Mouse (Mus musculus) cerebellum, postnatal 36 days (tissue): ENCODE data around the gene Sgcd.

Experiments
- DNase-seq, 2 experiments: peaks; one replicate each; pipeline ENCODE4 v3.0.0; 2021 to 2022; ENCODE audit warnings: mixed read lengths in 2 of 2

Gene Sgcd

GRCm38 (mm10) chr11:47250301-47250700, 738.5 kb downstream of the Sgcd start:
- no peak for DNase-seq

DNA sequence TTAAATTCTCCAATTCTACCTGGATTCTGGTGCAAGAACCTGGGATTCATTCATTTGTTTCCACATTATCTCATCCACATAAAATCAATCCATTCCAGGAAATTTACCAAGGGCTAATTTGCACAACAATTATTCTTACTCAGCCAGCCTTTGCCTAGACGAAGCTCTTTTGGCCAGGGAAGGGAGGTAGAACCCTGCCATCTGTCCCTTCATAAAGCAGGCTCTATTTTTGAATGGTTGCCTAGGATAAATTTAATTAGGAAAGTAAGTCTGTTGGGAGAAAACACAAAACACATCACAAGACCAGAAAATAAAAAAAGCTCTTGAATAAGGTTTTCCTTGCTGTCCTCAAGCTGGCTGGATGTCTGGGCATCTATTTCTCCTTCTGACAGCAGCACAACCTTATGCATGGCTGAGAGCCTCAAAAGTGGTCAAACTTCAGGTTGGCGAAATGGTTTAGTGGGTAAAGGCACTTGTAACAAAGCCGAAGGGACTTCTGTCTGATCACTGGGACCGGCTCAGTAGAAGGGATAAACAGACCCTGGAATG, 740.4 kb downstream of the Sgcd start:
- DNase-seq, result peak; percentile 3 to 4

DNA sequence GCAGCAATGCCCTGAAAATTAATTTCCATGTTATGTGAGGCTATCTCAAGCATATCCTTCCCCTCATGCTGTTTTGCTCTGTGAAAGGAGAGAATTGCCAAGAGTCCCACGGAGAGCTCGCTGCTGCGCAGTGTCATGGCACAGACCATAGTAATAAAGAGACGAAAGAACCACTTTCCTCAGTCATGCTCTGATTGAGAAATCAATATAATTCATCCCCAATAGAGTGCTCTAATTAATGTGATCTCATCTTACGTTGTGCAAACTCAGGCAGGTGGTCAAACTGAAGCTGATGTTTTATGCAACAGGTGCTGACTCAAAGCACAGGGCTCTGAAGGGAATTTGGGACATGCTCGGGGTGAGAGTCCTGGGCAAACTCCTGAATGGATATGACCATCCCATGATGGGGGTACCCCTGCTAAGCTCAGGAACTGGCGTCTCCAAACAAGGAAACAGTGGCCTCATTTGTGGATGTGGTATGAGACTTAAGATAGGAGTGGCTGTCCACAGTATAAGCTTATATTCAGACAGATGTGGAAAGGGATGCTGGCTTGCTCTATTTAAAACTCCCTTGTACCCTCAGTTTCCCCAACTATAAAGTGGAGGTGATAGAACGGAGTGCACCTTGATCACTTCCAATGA, 740.9 kb downstream of the Sgcd start:
- no peak for DNase-seq

- DNase-seq, result no peak
Observed at GRCm38 (mm10) chr11:47242401-47242800, 746.4 kb downstream of the Sgcd start.

- no peak for DNase-seq
Observed at GRCm38 (mm10) chr11:47228222-47228621, 760.5 kb downstream of the Sgcd start.

DNA sequence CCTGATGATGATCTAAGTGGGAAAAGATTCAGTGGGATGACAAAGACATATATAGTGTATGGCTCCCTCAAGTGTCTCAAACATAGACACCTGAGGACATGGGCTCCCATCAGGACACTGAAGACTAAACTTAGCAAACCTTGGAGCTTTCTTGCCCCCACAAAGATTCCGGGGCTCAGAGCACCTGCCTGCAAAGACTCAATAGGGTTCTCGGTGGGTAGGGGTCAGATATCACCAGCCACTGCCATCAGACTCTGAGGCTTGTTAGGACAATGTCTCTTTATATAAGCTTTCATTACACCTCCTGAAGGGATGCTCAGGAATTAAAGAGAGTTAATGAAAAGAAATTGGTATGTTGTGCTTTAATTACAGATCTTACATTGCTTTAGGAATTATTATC, 764.6 kb downstream of the Sgcd start:
- no peak for DNase-seq

DNA sequence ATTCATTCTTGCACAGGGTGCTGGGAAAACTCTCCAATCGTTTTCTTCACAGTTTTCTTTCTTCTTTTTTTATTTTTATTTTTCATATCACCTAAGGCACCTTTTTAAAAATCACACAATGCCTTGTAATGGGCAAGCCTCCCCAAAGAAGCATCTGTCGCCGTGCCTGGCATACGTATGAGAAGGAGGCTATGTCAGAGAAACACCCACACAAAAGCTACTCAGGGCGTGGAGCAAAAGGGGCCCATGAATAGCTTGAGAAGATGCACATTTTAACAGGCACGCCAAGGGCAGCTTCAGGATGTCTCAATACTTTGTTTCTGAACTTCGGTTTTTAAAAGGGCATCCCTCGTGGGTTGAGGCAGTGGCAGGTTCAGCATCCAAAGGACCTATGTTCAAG, 777.2 kb downstream of the Sgcd start:
- DNase-seq, result no peak

DNA sequence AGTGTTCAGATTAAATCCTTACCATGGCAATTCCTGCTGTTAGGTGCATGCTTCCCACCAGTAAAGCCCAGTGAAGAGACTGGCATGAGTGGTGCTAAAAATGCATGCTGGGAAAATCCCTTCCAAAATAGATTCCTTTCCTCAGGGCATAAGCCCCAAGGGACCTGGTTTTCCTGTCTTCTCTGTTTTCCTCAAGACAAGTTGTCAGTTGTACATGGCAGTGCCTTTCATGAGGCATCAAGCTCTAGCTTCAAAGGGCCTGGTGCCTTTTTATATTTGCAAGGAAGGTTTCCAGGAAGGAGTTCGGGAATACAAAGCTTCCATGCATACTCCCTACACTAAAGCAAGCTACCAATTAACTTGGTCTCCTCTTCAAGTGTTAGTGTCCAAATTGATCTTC, 782.3 kb downstream of the Sgcd start:
- DNase-seq, result no peak

DNA sequence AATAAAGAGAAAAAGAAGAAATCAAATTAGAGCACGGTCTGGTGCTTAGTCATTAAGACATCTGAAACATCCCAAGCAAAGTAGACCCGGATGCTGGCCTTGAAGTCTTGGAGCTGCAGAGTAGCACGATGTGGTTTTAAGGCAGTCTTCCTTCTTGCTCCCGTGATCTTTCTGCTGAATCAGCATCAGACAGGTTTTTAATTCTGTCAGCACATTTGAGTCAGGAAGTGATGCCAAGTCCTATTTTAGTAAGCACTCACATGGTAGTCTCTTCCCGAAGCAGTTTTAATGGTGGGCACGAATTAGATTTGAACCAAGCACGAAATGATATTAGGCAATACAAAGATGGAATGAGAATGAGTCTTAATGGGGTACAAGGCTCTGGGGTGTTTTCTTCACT, 789.7 kb downstream of the Sgcd start:
- no peak for DNase-seq

- no peak for DNase-seq
Observed at GRCm38 (mm10) chr11:47188556-47188955, 800.2 kb downstream of the Sgcd start.

GRCm38 (mm10) chr11:47174977-47175376, 813.8 kb downstream of the Sgcd start:
- no peak for DNase-seq

DNA sequence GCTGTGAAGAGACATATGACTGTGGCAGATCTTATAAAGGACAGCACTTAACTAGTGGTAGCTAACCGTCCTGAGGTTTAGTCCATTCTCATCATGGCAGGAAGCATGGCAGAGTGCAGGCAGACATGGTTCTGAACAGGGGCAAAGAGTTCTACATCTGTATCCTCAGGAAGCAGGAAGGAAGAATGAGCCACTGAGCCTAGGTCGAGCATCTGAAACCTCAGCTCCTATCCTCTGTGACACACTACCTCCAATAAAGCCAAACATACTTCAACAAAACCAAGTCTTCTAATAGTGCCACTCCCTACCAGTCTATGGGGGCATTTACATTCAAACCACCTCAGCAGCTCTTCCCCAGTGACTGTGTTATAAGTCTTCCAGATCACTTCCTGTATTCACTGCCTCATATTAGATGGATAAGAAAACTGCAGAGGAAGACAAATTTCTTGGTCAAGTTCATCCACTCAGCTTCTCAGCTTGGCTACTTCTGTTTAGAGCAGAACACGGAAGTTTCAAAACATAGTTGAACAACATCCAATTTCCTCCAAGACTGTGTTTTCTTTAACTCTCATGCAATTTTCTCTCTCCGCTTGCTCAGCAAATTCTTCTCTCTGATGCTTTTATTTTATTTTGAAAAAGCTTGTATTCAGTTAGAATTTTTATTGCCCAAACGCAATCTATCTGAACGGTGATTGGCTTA, 817.7 kb downstream of the Sgcd start:
- DNase-seq, result no peak

DNA sequence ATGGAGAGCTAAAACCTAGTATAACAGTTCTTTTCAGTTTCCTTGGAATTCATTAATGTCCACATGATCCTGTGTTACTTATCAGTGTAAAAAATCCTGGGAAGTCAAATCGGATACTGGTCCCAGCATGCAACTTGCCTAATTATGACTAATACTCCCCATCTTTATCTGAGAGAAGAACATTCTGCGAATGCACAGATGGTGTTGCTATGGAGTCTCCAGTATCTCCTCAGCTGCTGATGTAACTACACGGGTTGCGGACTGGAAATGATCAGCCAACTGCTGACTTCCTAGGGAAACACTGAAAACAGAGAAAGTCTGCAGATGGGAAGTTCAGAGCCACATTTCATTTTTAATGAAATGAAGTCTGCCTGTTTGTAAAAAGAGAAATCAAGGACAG, 821.4 kb downstream of the Sgcd start:
- DNase-seq, result no peak

GRCm38 (mm10) chr11:47158089-47158488, 830.7 kb downstream of the Sgcd start:
- DNase-seq, result no peak

DNA sequence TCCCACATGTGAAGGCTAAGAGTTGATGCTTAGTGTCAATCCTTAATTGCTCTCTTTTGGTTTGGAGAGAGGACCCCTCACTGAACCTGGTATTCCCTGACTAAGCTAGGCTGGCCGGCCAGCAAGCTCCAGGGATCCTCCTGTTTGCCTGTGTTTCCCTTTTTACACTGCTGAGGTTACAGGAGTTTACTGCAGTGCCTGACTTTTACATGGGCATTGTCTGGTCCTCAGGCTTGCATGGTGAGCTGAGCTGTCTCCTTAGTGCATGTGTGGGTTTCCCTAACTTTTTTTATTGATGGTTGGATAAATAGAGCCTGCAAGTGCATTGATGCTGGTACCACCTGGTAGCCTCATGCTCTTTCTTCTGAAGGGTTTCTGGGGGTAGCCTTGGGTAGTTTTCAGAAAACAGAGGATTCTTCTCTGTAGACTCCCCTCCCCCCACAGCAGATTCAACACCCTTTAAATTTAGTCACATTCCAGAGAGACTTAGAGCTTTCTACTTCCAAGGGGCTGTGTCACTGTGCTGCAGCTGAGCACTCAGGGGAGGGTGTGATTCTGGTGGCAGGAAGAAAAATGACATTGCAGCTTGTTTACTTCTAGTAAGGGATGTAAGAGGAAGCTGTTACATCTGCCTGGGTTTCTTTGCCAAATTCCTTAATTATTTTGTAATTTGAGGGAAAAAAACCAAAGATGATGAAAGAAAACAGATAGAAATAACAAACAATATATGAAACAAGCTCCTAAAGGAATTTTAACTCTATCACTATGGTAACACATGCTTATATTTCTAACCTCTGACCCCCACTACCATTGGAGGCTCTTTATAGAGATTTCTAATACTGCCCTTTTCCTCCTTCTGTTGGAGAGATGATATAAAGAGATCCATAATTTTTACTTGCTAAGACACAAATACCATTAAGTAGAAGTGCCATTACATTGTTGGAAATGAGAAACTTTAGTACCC, 831.8 kb downstream of the Sgcd start:
- no peak for DNase-seq

- DNase-seq, result no peak
Observed at GRCm38 (mm10) chr11:47154837-47155430, 833.8 kb downstream of the Sgcd start.

DNA sequence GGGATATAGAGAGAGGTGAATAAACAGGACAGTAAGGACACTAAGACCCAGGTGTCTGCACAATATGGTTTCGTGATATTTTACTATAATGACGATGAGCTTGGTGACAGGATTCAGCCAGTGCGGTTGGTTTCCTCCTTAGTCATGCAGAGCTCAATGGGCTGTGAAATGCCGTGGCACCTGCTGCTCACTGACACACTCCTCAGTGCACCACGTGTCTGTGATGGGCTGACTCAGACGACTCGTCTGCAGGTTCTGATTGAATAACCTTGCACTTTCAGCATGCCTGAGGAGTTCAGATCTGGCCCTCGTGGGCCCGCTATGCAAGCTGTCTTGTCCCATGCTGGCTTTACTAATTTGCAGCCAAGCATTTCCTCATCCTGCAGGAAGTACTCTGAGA, 839.2 kb downstream of the Sgcd start:
- peak; percentile 17 to 28 for DNase-seq

DNA sequence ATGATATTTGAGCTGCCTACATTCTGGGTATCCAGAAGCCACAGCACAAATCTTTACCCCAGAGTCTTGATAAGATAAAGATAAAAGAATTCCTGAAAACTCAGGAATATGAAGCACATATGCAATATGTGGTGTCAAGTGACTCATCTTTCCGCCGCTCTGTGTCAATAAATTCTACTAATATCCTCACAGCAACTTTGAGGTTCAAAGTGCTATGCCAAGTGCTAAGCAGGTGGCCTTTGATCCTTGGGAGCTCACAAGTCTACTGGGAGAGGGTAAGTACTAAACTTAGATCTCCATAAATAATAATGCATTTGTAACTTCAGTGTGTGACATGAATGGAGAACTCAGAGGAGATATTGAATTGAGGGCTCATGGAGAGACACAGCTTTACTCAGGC, 848.9 kb downstream of the Sgcd start:
- DNase-seq, result no peak

DNA sequence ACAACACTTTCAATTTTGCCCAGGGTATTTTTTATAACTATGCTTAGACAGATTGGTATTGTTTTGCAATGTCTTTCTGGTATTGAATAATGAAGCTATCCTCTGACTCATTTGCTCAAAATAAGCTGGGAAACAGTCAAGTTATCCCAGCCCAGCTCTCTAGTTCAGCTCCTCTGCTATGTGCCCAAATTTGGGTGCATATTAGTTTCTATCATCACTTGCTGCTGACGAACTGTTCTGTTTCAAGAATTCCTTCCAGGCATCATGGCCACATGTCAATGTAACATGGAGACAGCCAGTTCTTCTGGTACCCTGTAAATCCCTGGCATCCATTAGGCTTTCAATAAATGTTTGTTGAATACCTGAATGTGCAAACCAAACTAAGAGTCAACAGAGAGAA, 849.5 kb downstream of the Sgcd start:
- no peak for DNase-seq

- DNase-seq, result no peak
Observed at GRCm38 (mm10) chr11:47132410-47132809, 856.4 kb downstream of the Sgcd start.

- DNase-seq, result no peak
Observed at GRCm38 (mm10) chr11:47130432-47130831, 858.3 kb downstream of the Sgcd start.

- no peak for DNase-seq
Observed at GRCm38 (mm10) chr11:47129992-47130391, 858.8 kb downstream of the Sgcd start.

- DNase-seq, result no peak
Observed at GRCm38 (mm10) chr11:47129166-47129565, 859.6 kb downstream of the Sgcd start.
